Mouse (Mus musculus) liver, postnatal 0 days (tissue): ENCODE data around the gene Gm4553.

Source experiments
- CTCF ChIP-seq: sonication (generic); IDR thresholded peaks from 2 replicates; pipeline ENCODE4 v1.5.1; 2016; ENCODE audit warnings: antibody characterized with exemption, low read depth
- EP300 ChIP-seq: IDR thresholded peaks from 2 replicates; pipeline ENCODE4 v1.6.1; 2016; ENCODE audit warnings: antibody characterized with exemption, low read depth, mild to moderate bottlenecking

DNA sequence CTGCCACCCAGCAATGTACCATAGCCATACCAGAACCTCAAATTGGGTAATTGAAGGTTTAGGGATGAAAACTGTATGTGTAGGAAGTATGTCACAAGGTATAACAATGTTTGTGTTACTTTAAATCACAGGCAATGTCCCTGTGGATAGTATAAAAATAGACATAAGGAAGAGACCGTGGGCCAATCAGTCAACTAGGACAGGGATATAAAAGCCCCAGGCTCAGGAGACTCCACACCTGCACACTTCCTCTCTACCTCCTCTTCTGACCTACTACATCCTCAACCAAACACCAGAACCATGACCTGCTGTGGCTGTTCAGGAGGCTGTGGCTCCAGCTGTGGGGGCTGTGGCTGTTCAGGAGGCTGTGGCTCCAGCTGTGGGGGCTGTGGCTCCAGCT lies 46.0 kb upstream of the Gm4553 start, which contains the start of gene Gm7579:
- no peak for TF ChIP-seq CTCF
- no peak for TF ChIP-seq EP300
